Mouse (Mus musculus) frontal cortex, postnatal 25 days (tissue): ENCODE measurements at regions not wholly inside any gene's neighbourhood (a gene's known extent, or its start where the extent isn't known, plus 50 kb on each side); places are given as distances from the start of the nearest gene placed in this dataset.

Experiments used
- DNase-seq, 2 experiments: peaks; one replicate each; pipeline ENCODE4 v3.0.0; 2022; ENCODE audit warnings: low spot score in 2 of 2

DNA sequence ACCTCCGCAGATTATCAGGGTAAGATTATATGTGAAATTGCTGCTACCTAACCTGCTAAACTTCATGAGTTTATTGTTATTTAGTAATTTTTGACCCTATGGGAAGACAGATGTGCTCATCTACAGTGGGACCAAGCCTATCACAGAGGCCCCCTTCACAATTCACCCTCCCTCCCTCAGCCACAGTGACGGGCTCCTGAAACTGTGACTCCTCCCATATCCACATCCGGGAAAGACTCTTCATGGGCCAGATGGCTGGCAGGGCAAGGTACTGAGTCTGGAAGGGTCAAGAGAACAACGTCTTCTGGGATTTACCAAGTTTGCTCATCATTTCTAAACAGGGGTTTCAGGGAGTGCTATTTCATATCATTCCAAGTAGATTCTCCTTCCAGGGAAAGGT lies 84.1 kb upstream of the Irs2 start:
- DNase-seq = no peak

DNA sequence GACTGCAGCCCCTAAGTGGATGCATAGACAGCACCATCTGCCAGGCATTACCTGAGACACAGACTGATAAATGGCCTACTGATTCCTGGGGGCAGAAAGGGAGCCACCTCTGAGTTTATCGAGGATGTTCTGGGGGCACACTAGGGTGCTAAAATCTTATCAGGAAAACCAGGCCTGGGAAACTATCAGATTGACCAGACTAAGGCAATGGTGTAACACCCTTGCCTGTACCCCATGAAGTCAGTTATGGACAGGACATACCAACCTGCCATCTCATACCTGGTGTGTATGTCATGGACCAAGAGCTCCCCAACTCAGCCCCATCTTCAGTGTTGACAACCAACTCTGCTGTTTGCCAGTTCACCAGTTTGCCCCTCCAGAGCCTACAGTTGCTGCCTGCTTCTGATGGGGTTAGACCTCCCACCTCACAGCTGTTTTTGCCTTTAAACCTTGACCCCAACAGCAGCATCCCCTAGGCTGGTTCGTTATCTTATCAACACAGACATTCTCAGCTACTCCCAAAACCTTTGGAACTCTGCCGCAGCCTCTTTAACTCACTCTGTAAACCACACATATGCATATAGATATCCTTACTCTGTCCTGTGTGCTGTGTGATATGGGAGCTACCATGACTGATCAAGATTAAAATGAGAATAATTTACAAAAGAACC lies 83.6 kb upstream of the Irs2 start:
- DNase-seq = no peak

DNA sequence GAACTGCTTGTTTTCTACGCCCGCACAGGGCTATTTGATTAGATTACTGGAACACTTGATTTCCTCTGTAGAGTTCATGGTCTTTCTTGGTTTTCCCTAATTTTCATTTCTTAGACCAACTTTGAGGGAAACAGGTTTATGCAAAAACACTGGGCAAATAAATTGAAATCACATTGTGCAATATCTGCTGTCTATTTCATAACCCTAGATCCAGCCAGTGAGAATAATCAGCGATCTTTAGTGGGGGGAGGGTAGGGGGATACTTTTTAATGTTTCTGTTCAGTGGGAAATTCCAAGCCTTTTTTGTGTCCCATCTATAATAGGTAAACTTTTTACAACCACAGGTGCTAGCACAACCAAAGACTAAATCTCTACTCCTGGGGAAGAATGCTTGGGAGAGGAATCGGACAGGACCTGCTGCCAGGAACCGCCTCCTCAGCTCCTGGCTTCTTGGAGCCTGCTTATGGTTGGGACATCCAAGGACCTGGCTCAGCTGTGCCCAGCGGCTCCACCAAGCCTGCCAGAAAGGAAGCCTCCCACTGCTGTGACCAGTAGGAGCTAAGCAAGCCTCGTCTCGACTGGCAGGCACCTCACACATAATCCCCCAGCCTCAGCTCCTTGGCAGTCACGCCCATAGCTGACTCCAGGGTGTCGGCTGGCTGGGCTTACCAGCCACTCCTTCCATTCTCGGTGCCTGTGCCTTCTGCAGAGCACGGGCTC lies 80.8 kb upstream of the Irs2 start:
- DNase-seq = no peak

DNA sequence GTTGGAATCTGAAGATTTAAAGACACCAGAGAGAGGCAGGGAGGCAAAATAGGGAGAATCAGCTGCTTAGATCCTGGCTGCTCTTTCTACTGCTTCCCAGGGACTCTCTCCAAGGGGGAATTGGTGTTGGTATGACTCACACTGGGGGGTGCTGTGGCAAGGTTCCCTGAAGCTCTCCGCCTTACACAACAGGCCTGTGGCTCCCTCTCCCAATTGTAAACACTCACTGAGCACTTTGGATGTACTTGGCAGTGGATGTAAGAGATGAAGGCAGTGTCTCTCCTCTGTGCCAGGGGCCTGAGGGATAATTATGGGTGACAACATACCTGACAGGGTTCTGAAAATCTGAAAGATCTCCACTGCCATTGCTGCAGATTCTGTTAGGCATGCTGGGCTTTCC lies 77.0 kb upstream of the Irs2 start:
- peak in 1 of 2 experiments; percentile 37 for DNase-seq

DNA sequence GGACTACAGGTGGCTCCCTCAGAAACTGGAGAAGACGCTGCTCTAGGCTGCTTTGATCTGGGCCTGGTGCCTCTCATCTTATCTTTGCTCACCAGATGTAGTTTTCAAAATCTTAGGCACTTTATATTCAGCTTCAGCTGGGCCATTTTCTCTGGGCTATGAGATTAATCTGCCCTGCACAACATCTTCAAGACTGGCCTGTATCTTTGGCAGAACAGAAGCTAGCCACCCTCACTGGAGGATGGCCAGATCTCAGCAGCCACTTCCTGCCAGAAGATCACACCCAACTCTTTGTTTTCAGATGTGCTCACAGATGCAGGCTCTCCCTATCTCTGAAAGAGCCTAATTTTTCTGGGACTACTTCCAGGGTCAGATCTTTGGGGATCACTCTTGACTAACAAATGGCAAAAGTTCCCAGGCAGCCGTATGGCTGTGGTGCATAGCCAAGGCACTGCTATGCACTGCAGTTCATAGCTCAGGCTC lies 75.8 kb upstream of the Irs2 start:
- DNase-seq = no peak

DNA sequence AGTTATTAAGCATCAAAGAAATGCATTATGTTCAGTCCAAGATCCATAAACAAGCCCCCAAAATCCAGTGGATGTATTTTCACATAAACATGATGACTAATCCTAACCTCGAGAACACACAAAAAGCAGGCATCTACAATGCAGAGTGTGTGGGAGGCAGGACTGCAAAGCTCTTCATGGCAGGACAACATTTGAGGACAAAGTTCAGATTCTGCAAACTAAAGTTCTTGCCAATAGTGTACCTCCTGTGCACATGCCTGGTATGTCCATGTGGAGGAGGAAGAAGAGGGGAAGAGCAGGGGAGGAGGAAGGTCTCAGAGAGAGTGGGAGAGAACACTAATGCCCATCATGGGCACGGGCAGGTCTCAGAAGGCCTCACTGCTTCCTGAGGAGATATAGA lies 72.6 kb upstream of the Irs2 start:
- DNase-seq = no peak

DNA sequence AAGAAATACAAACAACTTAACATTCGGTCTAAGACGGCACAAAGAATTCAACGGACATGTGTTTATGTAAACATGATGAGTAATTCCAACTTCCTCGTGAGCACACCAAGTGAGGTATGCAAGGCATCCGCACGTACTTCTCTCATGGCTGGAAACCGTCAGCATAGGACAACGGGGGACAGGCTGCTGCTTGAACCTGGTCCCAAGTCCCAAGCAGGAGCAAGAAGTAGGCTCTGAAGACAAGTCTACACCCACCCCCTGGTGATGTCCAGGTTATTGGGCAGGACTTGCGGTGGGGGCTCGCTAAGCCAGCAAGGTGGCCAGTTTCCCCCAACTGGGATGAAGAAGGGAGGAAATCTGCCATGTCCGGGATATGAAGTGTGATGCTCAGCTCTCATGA lies 71.5 kb upstream of the Irs2 start:
- DNase-seq = no peak

DNA sequence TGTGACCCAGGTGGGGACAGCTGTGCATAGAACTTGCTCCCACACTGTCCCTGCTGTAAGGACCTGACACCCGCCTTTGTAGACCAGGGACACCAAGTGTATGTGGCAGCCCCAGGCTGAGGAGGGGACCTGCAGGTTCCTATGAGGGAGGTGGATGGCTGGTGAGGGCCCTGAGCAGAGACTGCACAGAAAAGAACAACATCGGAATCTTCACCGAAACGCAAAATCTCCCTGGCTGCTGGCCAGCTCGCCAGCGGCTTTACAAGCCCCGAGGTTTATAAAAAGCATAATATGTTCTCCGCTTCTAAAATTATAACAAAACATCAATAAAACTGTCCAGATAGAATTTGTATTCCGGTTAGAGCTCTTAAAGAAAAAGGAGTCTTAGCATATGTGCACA lies 68.9 kb upstream of the Irs2 start:
- DNase-seq = no peak

DNA sequence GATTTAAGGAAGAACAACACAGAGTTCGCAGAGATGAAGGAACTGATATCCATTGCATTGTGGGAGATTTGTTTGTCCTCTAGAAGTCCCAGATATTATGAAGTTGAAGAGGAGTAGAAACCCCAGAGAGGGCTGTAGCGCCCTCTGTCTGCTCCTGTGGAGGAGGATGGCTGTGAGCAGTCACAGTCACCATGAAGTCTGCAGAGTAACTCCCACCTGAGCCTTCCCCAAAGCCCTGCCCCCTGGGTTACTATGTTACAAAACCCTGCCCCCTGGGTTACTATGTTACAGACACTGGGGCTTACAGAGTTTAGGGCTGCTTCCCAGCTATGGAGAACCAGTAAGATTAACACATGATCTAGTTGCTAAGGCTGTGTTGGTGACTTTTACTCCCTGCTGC lies 62.9 kb upstream of the Irs2 start:
- no peak for DNase-seq

DNA sequence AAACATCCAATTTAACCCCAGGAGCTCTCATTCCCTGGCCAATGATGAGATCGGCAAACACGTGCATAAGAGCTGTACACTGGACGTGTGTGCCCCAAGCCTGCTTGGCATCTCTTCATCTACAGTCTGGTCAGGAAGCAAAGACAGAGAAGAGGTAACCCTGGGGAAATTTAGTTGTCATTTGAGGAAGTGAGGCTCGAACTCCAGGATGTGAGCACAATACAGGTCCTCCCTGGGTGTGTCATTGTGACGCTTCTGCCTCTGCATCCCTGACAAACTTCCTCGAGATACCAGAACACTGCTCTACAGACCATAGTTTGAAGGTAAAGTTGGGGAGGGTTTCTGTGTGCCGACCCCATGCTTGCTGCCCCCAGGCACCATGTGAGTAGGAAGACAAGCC lies 59.2 kb upstream of the Irs2 start:
- no peak for DNase-seq

DNA sequence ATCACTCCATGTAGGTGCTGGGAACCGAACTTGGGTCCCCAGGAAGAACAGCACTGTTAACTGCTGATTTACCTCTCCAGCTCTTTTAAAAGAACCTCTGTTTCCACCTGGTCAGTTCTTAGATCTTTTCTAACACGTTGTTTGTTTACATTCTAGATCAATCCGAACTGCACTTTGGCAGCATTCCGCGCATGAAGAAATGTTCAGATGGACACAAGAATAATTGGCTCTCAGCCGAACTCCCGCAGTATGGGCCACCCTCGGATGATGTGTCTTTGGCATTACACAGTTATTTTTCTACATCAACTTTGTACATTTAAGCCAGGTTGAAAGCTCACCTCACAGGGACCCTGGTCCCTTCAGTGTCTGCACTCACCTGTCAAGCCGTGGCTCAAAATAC lies 57.7 kb upstream of the Irs2 start:
- no peak for DNase-seq

DNA sequence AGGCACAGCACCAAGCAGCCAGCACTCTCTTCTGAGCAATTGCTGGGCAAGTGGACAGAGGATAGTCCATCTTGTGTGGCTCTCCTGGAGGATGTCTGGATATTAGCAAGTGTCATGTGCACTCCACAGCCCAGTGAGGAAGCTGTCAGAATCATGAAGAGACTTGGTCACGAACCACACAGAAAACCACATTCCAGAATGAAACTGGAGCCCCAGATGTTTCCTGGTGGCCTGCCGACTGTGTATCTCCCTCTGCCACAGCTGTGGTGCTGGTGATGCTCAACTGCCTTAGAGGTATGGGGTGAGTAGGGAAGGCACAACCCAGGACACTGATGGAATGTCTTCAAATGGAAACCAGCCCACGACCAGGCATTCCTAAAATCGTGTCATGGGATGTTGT lies 57.0 kb upstream of the Irs2 start:
- no peak for DNase-seq

DNA sequence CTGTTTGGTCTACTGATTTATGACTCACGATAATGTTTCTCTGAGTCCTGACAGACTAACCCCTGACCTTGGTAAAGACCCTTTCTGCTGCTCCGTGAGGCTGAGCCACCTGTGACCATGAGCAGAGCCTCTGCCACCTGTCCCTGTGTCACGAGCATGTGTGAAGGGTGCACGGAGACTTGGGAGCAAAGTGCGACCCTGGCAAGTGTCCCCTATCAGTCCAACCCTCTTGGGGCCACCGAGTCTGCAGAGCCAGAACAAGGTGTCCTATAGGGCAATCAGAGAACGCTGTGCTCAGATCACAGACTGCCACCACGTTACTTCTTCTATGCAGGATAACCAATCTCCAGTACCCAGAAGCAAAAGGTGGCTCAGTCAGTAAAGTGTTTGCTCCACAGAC lies 54.8 kb upstream of the Irs2 start:
- no peak for DNase-seq

DNA sequence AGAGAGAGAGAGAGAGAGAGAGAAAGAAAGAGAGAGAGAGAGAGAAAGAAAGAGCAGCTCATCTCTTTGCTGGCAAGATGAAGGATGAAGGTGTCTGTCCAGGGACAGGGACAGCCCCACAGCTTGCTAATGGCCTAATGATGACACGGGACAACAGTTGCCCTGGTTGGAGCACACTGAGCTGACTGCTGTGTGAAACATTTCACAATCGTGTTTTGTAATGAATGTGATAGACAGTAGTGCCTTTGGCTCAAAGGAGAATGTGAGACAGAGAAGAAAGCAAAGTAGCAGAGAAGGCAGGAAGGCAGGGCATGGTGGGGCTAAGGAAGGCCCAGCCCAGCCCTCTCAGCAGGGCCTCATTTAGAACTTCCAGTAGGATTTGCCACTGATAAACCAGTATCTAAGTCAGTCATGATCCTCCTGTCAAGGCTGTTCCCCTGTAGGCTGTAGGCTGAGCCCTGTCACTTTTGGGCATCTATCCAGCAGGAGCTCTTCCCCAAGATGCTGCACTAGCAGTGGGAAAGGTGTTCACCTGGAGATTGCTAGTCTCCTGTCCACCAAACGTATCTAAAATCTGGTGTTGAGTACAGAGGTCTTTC lies 54.2 kb upstream of the Irs2 start:
- no peak for DNase-seq

DNA sequence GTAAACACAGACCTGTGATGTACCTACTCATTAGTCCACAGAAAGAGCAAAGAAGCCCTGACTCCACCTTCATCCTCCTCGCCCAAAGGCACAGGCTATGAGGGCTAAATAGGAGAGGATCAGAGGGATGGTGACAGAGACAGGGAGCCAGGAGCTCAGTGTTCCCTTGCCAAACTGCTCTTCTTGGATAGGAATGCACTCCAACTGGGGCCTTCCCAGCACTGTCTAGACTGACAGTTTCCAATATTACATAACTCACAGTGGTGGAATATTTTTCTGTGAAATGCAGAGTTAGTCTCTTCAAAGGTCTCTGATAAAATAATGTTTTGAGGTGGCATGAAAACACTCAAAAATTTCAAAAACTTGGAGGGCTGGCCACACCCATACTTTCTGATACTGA lies 53.5 kb upstream of the Irs2 start:
- DNase-seq = no peak

DNA sequence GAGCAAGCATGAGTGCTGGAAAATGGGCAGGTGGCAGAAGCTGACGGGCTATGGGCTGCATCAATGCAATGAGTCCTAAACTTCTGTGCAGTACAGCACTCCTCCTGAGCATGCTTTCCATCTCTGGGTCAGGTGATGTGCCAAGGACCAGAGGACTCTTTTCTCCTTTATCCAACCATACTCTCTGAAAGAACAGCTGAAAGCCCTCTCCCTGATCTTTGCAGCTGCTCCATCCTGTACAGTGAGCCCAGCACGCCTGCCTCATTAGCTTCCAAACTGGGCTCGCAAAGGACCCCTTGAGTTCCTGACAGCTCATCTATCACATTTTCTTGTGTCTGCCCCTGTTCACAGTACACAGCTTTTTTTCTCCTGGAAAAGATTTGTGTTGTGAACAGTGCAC lies 52.3 kb upstream of the Irs2 start:
- no peak for DNase-seq

DNA sequence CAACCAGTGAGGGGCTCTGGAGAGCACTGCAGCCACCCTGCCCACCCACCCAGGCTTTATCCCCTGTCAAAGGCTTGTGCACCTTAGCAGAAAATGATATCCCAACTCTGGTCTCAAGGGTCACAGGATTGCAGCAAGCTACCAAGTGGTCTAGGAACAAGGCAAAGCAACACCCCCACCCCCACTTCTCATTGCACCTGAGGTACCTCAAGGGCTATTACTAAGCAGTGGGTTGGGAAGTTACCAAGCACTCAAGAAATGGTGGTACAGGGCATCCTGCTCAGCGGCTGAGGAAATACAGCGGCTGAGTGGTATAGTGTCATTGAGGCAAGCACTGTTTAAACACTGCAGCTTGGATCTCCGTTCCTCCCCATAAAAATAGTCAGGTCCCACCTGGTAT lies 50.1 kb upstream of the Irs2 start:
- no peak for DNase-seq
